Mouse (Mus musculus) CH12.LX (cell line): Measurements from ENCODE around the gene Espl1.

Source experiments
- CHD1 ChIP-seq: IDR thresholded peaks from 2 replicates; pipeline ENCODE4 v1.6.1; 2012; ENCODE audit warnings: low read depth, low read length, improper control_type of control experiment, inconsistent platforms
- CHD2 ChIP-seq: IDR thresholded peaks from 2 replicates; pipeline ENCODE4 v1.6.1; 2011; ENCODE audit warnings: low read length, improper control_type of control experiment
- CTCF ChIP-seq, 2 experiments: IDR thresholded peaks in 1 of 2; conservative IDR thresholded peaks in 1 of 2; 2 replicates each; pipeline ENCODE4 v1.5.1; 2011 to 2012; ENCODE audit warnings: low read depth in 2 of 2, low read length in 2 of 2, improper control_type of control experiment in 1 of 2, inconsistent platforms in 1 of 2, mild to moderate bottlenecking in 1 of 2, moderate library complexity in 1 of 2
- EP300 ChIP-seq: IDR thresholded peaks from 2 replicates; pipeline ENCODE4 v1.6.1; 2011; ENCODE audit warnings: low read length, improper control_type of control experiment
- GABPA ChIP-seq: IDR thresholded peaks from 2 replicates; pipeline ENCODE4 v1.6.1; 2012; ENCODE audit warnings: low read depth, low read length, improper control_type of control experiment, inconsistent platforms; ENCODE audit not compliant: insufficient replicate concordance
- HCFC1 ChIP-seq: IDR thresholded peaks from 2 replicates; pipeline ENCODE4 v1.6.1; 2012; ENCODE audit warnings: low read depth, mild to moderate bottlenecking, inconsistent platforms, low read length, improper control_type of control experiment
- IRF4 ChIP-seq: IDR thresholded peaks from 2 replicates; pipeline ENCODE4 v1.6.1; 2014; ENCODE audit warnings: low read depth, mild to moderate bottlenecking, inconsistent platforms, low read length, improper control_type of control experiment
- MAFK ChIP-seq: IDR thresholded peaks from 2 replicates; pipeline ENCODE4 v1.6.1; 2011; ENCODE audit warnings: low read length, improper control_type of control experiment; ENCODE audit not compliant: insufficient replicate concordance
- MAX ChIP-seq: IDR thresholded peaks from 2 replicates; pipeline ENCODE4 v1.6.1; 2011; ENCODE audit warnings: low read length, improper control_type of control experiment
- MAZ ChIP-seq: IDR thresholded peaks from 2 replicates; pipeline ENCODE4 v1.6.1; 2012; ENCODE audit warnings: low read depth, mild to moderate bottlenecking, inconsistent platforms, low read length, improper control_type of control experiment, moderate library complexity
- POLR2A ChIP-seq: IDR thresholded peaks from 2 replicates; pipeline ENCODE4 v1.6.1; 2011; ENCODE audit warnings: low read depth, mild to moderate bottlenecking, improper control_type of control experiment, low read length
- RAD21 ChIP-seq: IDR thresholded peaks from 2 replicates; pipeline ENCODE4 v1.6.1; 2011; ENCODE audit warnings: low read depth, mild to moderate bottlenecking, low read length, improper control_type of control experiment, moderate library complexity
- RCOR1 ChIP-seq: conservative IDR thresholded peaks from 2 replicates; pipeline ENCODE4 v1.6.1; 2012; ENCODE audit warnings: low read depth, mild to moderate bottlenecking, inconsistent platforms, low read length, improper control_type of control experiment
- ZC3H11A ChIP-seq: IDR thresholded peaks from 2 replicates; pipeline ENCODE4 v1.6.1; 2012; ENCODE audit warnings: low read depth, mild to moderate bottlenecking, inconsistent platforms, low read length, improper control_type of control experiment

DNA sequence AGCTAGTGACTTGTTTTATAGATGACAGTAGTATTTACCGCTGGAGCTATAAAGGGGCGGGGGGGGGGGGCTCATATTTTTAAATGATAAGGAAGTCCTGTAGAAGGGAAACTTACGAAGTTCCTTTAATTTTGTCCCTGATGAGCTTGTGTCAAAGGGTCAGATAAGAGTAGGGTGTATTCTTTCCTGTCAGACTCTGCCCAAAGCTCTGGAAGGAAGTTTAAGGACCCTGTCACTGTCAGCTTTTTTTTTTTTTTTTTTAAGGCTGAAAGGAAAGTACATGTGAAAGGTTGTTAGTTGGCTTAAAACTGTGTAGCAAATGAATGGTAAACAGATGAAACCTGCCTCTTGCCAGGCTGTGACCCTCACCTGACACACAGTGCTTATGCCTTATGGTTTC, 12.4 kb upstream of the Espl1 start:
- TF ChIP-seq CHD1 (no peak), MAX (no peak), CTCF (conservative IDR thresholded peaks at IDR 0.05 in 1 of 2, IDR thresholded peaks at IDR 0.05 in 1 of 2; ENCODE audit: low read depth in 2 of 2, low read length in 2 of 2) (no peak), GABPA (no peak), MAFK (no peak), ZC3H11A (no peak), POLR2A (no peak), IRF4 (no peak), RCOR1 (no peak), RAD21 (no peak), MAZ (no peak), EP300 (no peak), CHD2 (no peak), HCFC1 (no peak)
